Mouse (Mus musculus) megakaryocyte, embryonic 14.5 days (primary cell): Measurements from ENCODE around the gene Hoxa6.

ENCODE experiments used
- FLI1 ChIP-seq: IDR thresholded peaks from 2 replicates; pipeline ENCODE4 v1.6.1; 2012; ENCODE audit warnings: low read length, inconsistent platforms, mixed read lengths
- GATA1 ChIP-seq: IDR thresholded peaks from 3 replicates; pipeline ENCODE4 v1.6.1; 2012; ENCODE audit warnings: mixed read lengths, low read length, inconsistent platforms, borderline replicate concordance

DNA sequence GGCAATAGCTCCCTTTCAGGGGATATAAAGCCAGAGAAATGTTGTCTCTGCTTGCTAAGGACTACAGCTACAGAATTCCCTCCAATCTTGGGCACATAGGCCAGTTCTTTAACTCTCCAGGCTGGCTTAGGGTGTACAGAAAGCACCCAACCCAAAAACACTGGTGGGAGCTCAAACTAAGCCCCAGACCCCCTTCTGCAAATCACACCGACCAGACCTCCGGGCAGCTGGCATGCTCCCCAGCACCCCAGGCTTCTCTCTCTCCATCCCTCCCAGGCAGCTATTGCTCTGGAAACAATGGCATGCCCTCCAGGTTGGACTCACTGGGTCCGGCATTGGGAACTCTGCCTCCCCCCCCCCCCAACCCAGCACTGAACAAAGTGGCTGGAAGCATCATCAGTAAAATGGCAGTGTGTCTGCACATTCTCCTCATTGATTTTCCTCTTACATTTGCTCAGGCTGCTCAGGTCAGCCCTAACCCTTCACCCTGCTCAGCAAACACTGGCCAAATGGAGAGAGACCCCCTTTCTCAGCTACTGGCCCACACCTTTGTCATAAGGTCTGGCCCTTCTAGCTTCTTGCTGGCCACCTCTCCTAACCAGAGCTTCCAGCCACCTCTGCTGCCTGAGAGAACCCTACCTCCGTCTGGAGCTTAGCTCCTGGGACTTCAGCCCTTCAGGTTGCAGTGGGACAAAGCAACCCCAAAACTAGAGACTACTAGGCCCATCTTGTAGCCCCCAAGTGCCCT is 29.4 kb downstream of the Hoxa6 start:
- no peak for TF ChIP-seq GATA1
- TF ChIP-seq FLI1 = no peak
